Mouse (Mus musculus) embryo, embryonic 10 days (tissue): ENCODE measurements around the gene Ralb.

Experiments used
- DNase-seq: peaks from one replicate; pipeline ENCODE4 v3.0.0-alpha.2; 2015; ENCODE audit warnings: low spot score

Ralb gene

GRCm38 (mm10) chr1:119504260-119505062, at the start of gene Ralb:
Gene Ralb (minus strand): TSS chr1:119504794.
- DNase-seq: peak; percentile 98

DNA sequence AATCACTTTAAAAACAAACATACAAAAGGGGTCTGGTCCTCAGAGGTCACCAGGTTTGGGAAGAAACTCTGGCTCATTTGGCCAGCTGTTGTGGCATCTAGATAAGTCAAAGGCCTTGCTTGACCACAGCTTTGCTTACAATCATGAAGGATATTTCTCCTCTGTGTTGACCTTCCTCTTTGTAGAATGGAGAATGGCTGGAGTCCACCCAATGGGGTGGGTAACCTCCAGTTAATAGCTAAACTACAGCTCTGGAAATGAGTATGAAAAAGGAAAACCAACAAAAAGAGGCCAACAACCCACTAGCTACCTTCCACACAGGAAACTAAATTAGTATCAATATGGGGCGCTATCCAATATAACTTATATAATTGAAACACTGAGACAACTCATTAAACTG, 47.1 kb upstream of the Ralb start:
- no peak for DNase-seq

GRCm38 (mm10) chr1:119550064-119550463, 45.5 kb upstream of the Ralb start:
- no peak for DNase-seq

DNA sequence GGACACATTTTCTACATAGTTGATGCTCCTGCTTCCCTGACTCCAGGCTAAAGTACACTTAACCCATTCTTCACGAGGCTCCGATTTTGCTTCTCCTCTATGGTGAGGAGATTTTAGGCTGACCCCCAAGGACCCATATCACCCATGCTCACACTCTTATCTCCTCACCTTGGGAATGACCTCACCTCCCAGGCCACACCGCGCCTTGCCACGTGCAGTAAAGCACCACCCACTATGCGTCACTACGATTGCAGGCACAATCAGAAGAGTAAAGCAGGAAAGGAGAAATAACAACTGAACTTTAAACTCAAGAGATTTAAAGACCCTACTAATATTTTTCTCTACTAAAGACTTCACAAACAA, 44.7 kb upstream of the Ralb start:
- no peak for DNase-seq

GRCm38 (mm10) chr1:119548668-119549326, 44.2 kb upstream of the Ralb start:
- DNase-seq: peak; percentile 76

DNA sequence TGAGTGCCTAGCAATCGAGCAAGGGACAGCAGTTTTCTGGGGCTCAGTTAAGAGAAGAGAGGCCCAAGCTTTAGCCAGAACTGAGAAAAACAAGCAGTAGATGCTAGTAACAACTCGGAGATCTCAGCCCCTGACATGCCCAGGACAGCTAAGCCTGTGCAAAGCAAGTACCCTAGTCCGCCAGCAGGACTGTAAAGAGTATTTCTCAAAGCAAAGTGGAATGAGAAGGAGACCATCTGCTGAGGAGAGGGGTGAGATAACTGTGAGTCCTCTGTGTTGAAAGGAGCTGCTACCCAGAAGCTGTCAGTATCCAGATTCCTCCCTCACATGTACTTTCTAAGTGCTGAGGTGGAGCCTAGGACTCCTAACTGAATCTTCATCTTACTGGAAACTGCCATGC, 41.9 kb upstream of the Ralb start:
- no peak for DNase-seq

GRCm38 (mm10) chr1:119545671-119546070, 41.1 kb upstream of the Ralb start:
- DNase-seq: no peak

GRCm38 (mm10) chr1:119545164-119545563, 40.6 kb upstream of the Ralb start:
- no peak for DNase-seq

DNA sequence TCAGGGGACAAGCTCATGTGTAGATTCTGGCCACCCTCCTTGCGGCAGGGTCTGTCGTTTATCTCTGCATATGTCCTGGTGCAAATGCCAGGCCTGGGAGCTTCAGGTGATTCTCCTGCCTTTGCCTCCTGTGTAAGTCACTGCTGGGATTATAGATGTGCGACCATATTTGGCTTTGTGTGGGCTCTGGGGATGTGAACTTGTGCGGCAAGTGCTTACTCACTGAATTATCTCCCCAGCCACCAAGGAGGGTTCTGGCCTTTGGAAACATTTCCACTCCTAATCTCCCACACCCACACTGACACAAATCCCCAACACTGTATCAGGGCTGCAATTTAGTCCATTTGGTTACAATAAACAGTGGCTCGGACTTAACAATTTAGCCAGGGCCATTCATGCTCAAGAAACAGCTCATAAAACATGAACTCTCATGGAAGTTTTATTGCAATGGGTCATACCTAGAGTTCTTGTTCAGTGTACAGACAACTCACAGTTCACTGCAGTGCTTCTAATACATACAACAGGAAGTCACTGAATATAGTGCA, 40.1 kb upstream of the Ralb start:
- DNase-seq: no peak

DNA sequence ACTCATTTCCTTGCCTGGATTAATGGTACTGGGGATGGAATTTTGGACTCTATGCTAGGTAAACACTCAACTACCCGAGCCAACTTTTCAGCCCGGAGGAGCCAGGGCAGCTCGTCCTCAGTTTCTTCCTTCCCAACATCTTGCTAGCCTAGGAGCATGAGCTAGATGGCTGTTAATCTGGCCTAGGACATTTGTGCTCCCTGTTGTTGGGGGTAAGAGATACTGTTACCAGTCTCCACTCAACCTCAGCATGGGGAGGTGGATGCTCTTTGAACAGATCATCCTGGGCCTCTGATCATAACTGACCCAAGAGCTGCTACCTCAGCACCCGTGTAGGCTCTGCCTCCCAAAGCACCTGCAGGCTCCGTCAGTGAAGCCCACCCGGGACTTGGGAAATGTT, 38.7 kb upstream of the Ralb start:
- DNase-seq: no peak

DNA sequence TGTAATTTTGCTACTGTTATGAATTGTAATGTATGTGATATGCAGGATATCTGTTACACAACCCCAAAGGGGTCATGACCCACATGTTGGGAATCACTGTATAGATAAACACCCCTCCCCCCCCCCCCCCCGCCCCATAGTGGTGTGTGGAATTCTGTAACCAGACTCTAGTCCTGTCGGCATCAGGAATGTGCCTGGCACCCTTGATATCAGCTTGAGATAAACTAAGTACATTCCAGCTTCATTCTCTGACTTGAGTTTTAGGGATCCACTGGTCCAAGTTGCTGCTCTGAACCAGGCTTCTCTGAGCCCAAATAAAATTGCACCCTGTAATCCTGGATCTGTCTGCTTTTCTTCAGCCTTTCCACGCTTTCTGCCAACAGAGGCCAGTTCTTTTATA, 37.0 kb upstream of the Ralb start:
- no peak for DNase-seq

DNA sequence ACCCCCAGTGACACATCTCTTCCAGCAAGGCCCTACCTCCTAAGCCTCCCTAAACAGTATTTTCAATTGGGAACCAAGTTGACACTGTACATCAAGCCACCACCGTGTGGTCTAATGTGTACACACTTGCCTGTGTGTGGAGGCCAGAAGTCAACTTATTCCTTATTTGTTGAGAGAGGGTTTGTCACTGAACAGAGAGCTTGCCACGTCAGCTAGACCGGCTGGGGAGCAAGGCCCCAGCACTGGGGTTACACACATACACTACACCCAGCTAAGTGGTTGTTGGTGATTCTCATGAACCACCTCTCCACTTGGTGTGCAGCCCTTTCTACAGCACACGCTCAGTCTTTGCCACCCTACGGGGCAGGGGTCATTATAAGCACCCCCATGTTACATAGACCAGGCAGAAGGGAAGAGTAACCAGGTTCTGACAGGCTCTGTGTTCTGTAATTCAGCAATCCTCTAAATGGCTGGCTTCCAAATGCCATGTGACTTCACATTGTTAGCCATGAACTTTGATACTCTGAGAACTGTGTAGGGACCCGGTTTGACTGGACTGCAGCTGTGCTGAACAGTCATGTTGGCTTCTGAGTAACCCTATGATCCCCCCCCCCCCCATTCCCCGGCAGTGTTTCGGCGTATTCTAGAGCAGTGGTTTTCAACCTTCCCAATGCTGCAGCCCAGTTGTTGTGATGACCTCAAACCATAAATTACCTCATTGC, 36.4 kb upstream of the Ralb start:
- DNase-seq: no peak

GRCm38 (mm10) chr1:119539252-119539651, 34.7 kb upstream of the Ralb start:
- no peak for DNase-seq

GRCm38 (mm10) chr1:119537651-119538050, 33.1 kb upstream of the Ralb start:
- DNase-seq: no peak

- DNase-seq: no peak
Measured at GRCm38 (mm10) chr1:119536122-119536521, 31.5 kb upstream of the Ralb start.

DNA sequence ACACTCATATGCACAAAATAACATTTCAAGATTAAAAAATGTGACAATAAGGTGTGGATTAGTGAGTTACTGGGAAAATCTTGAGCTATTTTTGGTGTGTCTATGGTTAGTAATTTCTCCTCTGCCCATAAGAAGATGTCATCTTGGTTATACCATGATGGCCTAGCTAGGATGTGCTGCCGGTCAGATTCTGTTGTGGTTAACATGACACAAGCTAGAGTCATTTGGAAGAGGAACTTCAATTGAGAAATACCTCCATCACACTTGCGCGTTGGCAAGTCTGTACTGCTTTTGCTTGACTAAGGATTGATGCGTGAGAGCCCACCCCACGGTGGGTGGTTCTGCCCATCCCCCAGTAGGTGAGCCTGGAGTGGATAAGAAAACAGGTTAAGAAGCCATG, 29.7 kb upstream of the Ralb start:
- no peak for DNase-seq

GRCm38 (mm10) chr1:119533093-119533805, 28.7 kb upstream of the Ralb start:
- DNase-seq: no peak

DNA sequence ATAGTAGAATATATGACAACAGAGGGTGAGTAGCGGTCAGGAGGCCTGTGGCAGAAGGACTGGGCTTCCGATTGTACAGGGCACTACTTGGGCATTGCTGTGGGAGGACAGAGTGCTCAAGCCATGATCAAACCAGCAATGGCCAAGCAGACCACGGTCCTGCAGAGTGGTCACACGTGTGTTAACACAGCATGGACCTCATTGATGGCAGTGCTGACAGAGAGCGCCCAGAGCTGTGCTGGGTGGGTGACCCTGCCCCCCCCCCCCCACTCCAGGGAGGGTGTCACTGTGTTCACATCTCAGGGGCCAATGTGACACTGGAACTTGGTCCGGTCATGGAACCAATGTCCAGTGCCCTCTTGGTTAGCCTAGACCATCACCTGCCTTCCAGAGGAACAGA, 27.6 kb upstream of the Ralb start:
- DNase-seq: no peak

GRCm38 (mm10) chr1:119530941-119531340, 26.3 kb upstream of the Ralb start:
- DNase-seq: no peak

- peak; percentile 86 for DNase-seq
Measured at GRCm38 (mm10) chr1:119525689-119526591, 21.3 kb upstream of the Ralb start, which contains the start of gene Tmem185b. Gene Tmem185b (plus strand): TSS chr1:119526160.

- DNase-seq: no peak
Measured at GRCm38 (mm10) chr1:119525004-119525444, 20.4 kb upstream of the Ralb start.
